Mouse (Mus musculus): ENCODE data around the gene Tmem132c. TPM values are rescaled to one million over a fixed set of nuclear protein-coding genes. Genes with fewer than 3 reads are reported as not detected.

The Tmem132c gene
- polyA plus RNA-seq, 1 experiment from 2014 or later: 0.68 TPM

DNA sequence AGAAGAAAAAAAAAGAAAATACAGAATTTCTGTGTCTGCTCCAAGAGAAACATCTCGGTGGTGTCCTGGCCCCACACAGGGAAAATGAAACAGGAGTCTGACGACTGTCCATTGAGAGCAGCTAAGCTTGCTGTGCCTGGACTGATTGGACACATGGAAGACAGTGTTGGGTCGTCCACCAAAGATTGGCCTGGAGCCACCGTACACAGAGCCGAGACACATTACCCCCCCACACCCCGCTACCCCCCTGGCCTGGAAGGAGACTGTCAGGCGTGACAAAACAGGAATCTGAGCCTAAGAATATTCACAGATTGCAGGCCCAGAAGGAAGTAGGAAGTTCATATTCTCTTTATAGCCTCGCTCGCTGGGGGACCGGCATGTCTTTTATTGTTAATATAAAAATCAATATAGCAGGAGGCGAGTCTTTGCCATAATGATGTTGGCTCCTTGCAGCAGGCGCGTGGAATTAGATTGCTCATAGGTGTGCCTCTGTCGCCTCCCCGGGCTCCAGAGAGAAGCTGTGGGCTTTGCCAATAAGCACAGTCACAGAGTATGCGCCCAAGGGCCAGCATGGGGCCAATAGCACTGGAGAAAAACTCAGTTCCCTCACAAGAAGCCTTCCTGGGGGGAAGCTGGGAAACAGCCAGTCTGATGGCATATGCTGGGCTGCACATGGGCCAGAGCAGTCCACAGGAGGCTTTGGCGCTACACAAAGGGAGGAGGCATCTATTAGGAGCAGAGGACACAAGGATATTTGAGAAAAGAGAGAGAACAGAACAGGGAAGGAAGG is 49.0 kb downstream of the Tmem132c start:
- H3K9ac ChIP-seq (ENCODE audit: low read length): no peak overlapping the region
- H3K4me2 ChIP-seq (ENCODE audit: low read length): no peak overlapping the region
- H3K27ac ChIP-seq (ENCODE audit: low read depth): no peak overlapping the region
- ATAC-seq (replicated peaks; ENCODE audit: low FRiP score, low TSS enrichment, low read depth) (no peak), DNase-seq (ENCODE audit: low spot score) (no peak)
- H3K9me3 ChIP-seq (ENCODE audit: control insufficient read depth, low read length): peaks cover 6% of the 10 kb centered on the region; the same call in 1 of the 2 replicates
- H3K27me3 ChIP-seq (replicated peaks; ENCODE audit: control insufficient read depth, insufficient read depth, low read length): no peaks in the 10 kb centered on the region
- no peaks in the 10 kb centered on the region for H3K36me3 ChIP-seq (ENCODE audit: control insufficient read depth, insufficient read depth, low read length)
- no peaks in the 10 kb centered on the region for H3K4me1 ChIP-seq (replicated peaks; ENCODE audit: control insufficient read depth, insufficient read depth, low read length)
- WGBS: 71% methylated on average over 17 of the region's 17 CpGs
- H3K4me3 ChIP-seq (ENCODE audit: low read depth, low read length): no peak overlapping the region

- 86% methylated on average over 7 of the region's 7 CpGs for WGBS
- H3K36me3 ChIP-seq (ENCODE audit: control insufficient read depth, insufficient read depth, low read length): no peaks in the 10 kb centered on the region
- no peak overlapping the region for H3K27ac ChIP-seq (ENCODE audit: low read depth)
- no peaks in the 10 kb centered on the region for H3K4me1 ChIP-seq (replicated peaks; ENCODE audit: control insufficient read depth, insufficient read depth, low read length)
- no peak overlapping the region for H3K9ac ChIP-seq (ENCODE audit: low read length)
- H3K27me3 ChIP-seq (replicated peaks; ENCODE audit: control insufficient read depth, insufficient read depth, low read length): no peaks in the 10 kb centered on the region
- ATAC-seq (replicated peaks; ENCODE audit: low FRiP score, low TSS enrichment, low read depth): no peak
- H3K4me2 ChIP-seq (ENCODE audit: low read length): no peak overlapping the region
- H3K9me3 ChIP-seq (ENCODE audit: control insufficient read depth, low read length): peaks cover 6% of the 10 kb centered on the region; the same call in 1 of the 2 replicates
- H3K4me3 ChIP-seq (ENCODE audit: low read depth, low read length): no peak overlapping the region
- DNase-seq (ENCODE audit: low spot score): no peak
Observed at GRCm38 (mm10) chr5:127291581-127291980, 50.0 kb downstream of the Tmem132c start.

- Histone ChIP-seq H3K36me3 (ENCODE audit: control insufficient read depth, insufficient read depth, low read length) (no peaks in the 10 kb centered on the region), H3K27me3 (replicated peaks; ENCODE audit: control insufficient read depth, insufficient read depth, low read length) (no peaks in the 10 kb centered on the region), H3K9me3 (ENCODE audit: control insufficient read depth, low read length) (peaks cover 6% of the 10 kb centered on the region; the same call in 1 of the 2 replicates), H3K9ac (ENCODE audit: low read length) (no peak overlapping the region), H3K27ac (ENCODE audit: low read depth) (no peak overlapping the region), H3K4me1 (replicated peaks; ENCODE audit: control insufficient read depth, insufficient read depth, low read length) (no peaks in the 10 kb centered on the region), H3K4me3 (ENCODE audit: low read depth, low read length) (no peak overlapping the region), H3K4me2 (ENCODE audit: low read length) (no peak overlapping the region)
- ATAC-seq (replicated peaks; ENCODE audit: low FRiP score, low TSS enrichment, low read depth): no peak
- WGBS: 82% methylated on average over 3 of the region's 3 CpGs
- no peak for DNase-seq (ENCODE audit: low spot score)
Observed at GRCm38 (mm10) chr5:127293698-127294097, 52.1 kb downstream of the Tmem132c start.

- no peak overlapping the region for H3K27ac ChIP-seq (ENCODE audit: low read depth)
- WGBS: 58% methylated on average over 5 of the region's 5 CpGs
- no peaks in the 10 kb centered on the region for H3K36me3 ChIP-seq (ENCODE audit: control insufficient read depth, insufficient read depth, low read length)
- H3K27me3 ChIP-seq (replicated peaks; ENCODE audit: control insufficient read depth, insufficient read depth, low read length): no peaks in the 10 kb centered on the region
- H3K4me3 ChIP-seq (ENCODE audit: low read depth, low read length): no peak overlapping the region
- no peak overlapping the region for H3K4me2 ChIP-seq (ENCODE audit: low read length)
- no peak for DNase-seq (ENCODE audit: low spot score)
- peaks cover 5% of the 10 kb centered on the region; the same call in 1 of the 2 replicates for H3K4me1 ChIP-seq (replicated peaks; ENCODE audit: control insufficient read depth, insufficient read depth, low read length)
- ATAC-seq (replicated peaks; ENCODE audit: low FRiP score, low TSS enrichment, low read depth): no peak
- no peak overlapping the region for H3K9ac ChIP-seq (ENCODE audit: low read length)
- no peaks in the 10 kb centered on the region for H3K9me3 ChIP-seq (ENCODE audit: control insufficient read depth, low read length)
Observed at GRCm38 (mm10) chr5:127297461-127297860, 55.9 kb downstream of the Tmem132c start.

GRCm38 (mm10) chr5:127298060-127298459 is 56.5 kb downstream of the Tmem132c start:
- Histone ChIP-seq H3K4me3 (ENCODE audit: low read depth, low read length) (no peak overlapping the region), H3K4me1 (replicated peaks; ENCODE audit: control insufficient read depth, insufficient read depth, low read length) (peaks cover 5% of the 10 kb centered on the region; the same call in 1 of the 2 replicates), H3K36me3 (ENCODE audit: control insufficient read depth, insufficient read depth, low read length) (no peaks in the 10 kb centered on the region), H3K27ac (ENCODE audit: low read depth) (no peak overlapping the region), H3K9ac (ENCODE audit: low read length) (no peak overlapping the region), H3K4me2 (ENCODE audit: low read length) (no peak overlapping the region), H3K9me3 (ENCODE audit: control insufficient read depth, low read length) (no peaks in the 10 kb centered on the region), H3K27me3 (replicated peaks; ENCODE audit: control insufficient read depth, insufficient read depth, low read length) (no peaks in the 10 kb centered on the region)
- ATAC-seq (replicated peaks; ENCODE audit: low FRiP score, low TSS enrichment, low read depth) (no peak), DNase-seq (ENCODE audit: low spot score) (no peak)
- WGBS: 41% methylated on average over 2 of the region's 2 CpGs

DNA sequence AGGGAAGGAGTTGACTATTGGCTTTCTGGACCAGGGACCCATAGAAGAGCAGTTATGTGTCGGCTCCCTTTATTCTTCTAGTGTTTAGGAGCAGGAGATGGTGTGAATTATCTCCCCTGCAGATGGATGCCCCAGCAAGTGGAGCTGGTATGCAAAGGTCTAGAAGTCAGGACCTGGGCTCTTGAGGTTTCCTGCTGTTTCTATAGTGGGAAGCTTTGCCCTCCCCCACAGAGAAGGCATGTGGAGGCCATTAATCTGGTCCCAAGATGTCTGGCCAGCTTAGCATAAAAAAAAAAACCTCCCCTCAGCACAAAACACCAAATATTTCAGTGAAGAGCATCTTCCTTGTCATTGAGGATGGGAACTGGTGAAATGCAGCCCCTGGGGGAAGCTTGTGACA is 57.4 kb downstream of the Tmem132c start:
- DNase-seq (ENCODE audit: low spot score) (no peak), ATAC-seq (replicated peaks; ENCODE audit: low FRiP score, low TSS enrichment, low read depth) (no peak)
- no peak overlapping the region for H3K9ac ChIP-seq (ENCODE audit: low read length)
- no peak overlapping the region for H3K4me2 ChIP-seq (ENCODE audit: low read length)
- H3K36me3 ChIP-seq (ENCODE audit: control insufficient read depth, insufficient read depth, low read length): no peaks in the 10 kb centered on the region
- H3K27me3 ChIP-seq (replicated peaks; ENCODE audit: control insufficient read depth, insufficient read depth, low read length): no peaks in the 10 kb centered on the region
- no peak overlapping the region for H3K4me3 ChIP-seq (ENCODE audit: low read depth, low read length)
- no peak overlapping the region for H3K27ac ChIP-seq (ENCODE audit: low read depth)
- peaks cover 5% of the 10 kb centered on the region; the same call in 1 of the 2 replicates for H3K4me1 ChIP-seq (replicated peaks; ENCODE audit: control insufficient read depth, insufficient read depth, low read length)
- H3K9me3 ChIP-seq (ENCODE audit: control insufficient read depth, low read length): no peaks in the 10 kb centered on the region
- 29% methylated on average over 1 of the region's 1 CpGs for WGBS

- 54% methylated on average over 8 of the region's 8 CpGs for WGBS
- DNase-seq (ENCODE audit: low spot score): no peak
- Histone ChIP-seq H3K27ac (ENCODE audit: low read depth) (no peak overlapping the region), H3K9ac (ENCODE audit: low read length) (no peak overlapping the region), H3K27me3 (replicated peaks; ENCODE audit: control insufficient read depth, insufficient read depth, low read length) (no peaks in the 10 kb centered on the region), H3K4me2 (ENCODE audit: low read length) (no peak overlapping the region), H3K36me3 (ENCODE audit: control insufficient read depth, insufficient read depth, low read length) (no peaks in the 10 kb centered on the region), H3K9me3 (ENCODE audit: control insufficient read depth, low read length) (no peaks in the 10 kb centered on the region), H3K4me3 (ENCODE audit: low read depth, low read length) (no peak overlapping the region), H3K4me1 (replicated peaks; ENCODE audit: control insufficient read depth, insufficient read depth, low read length) (peaks cover 5% of the 10 kb centered on the region; the same call in 1 of the 2 replicates)
- no peak for ATAC-seq (replicated peaks; ENCODE audit: low FRiP score, low TSS enrichment, low read depth)
Observed at GRCm38 (mm10) chr5:127300597-127301254, 59.1 kb downstream of the Tmem132c start.

GRCm38 (mm10) chr5:127305312-127305711 is 63.7 kb downstream of the Tmem132c start:
- ATAC-seq (replicated peaks; ENCODE audit: low FRiP score, low TSS enrichment, low read depth) (no peak), DNase-seq (ENCODE audit: low spot score) (no peak)
- no peak overlapping the region for H3K9ac ChIP-seq (ENCODE audit: low read length)
- peaks cover 5% of the 10 kb centered on the region; the same call in 1 of the 2 replicates for H3K4me1 ChIP-seq (replicated peaks; ENCODE audit: control insufficient read depth, insufficient read depth, low read length)
- no peak overlapping the region for H3K27ac ChIP-seq (ENCODE audit: low read depth)
- H3K4me3 ChIP-seq (ENCODE audit: low read depth, low read length): no peak overlapping the region
- no peaks in the 10 kb centered on the region for H3K27me3 ChIP-seq (replicated peaks; ENCODE audit: control insufficient read depth, insufficient read depth, low read length)
- H3K36me3 ChIP-seq (ENCODE audit: control insufficient read depth, insufficient read depth, low read length): no peaks in the 10 kb centered on the region
- H3K9me3 ChIP-seq (ENCODE audit: control insufficient read depth, low read length): no peaks in the 10 kb centered on the region
- H3K4me2 ChIP-seq (ENCODE audit: low read length): no peak overlapping the region
- WGBS: 60% methylated on average over 5 of the region's 5 CpGs

All from intestine, embryonic 14.5 days (tissue).